Mouse (Mus musculus): ENCODE measurements around the gene Slc22a21.

GRCm38 (mm10) chr11:53904534-53904925, 75.6 kb downstream of the Slc22a21 start:
- no peak for TF ChIP-seq CTCF (IDR thresholded peaks at IDR 0.05; ENCODE audit: insufficient read depth, low read length)
- no peak for TF ChIP-seq POLR2A (IDR thresholded peaks at IDR 0.05; ENCODE audit: borderline replicate concordance, extremely low read depth, low read depth, low read length)
